Mouse (Mus musculus) limb, embryonic 11.5 days (tissue): ENCODE results near the gene Sepsecs. TPM values are rescaled to one million over a fixed set of nuclear protein-coding genes. Genes with fewer than 3 reads are reported as not detected.

Source experiments
- ATAC-seq: fragments of 200-750 bp; cut with Nextera tagmentation; 2 replicates; pipeline ENCODE4 v1.8.0; 2017; ENCODE audit warnings: low read depth; ENCODE audit not compliant: insufficient number of reproducible peaks, low FRiP score, low TSS enrichment
- DNase-seq: peaks from one replicate; pipeline ENCODE4 v3.0.0-alpha.2; 2015; ENCODE audit warnings: low spot score
- H3K27ac ChIP-seq: fragments of 300-500 bp; sonication (generic); replicated peaks from 2 replicates; pipeline ENCODE4 v1.5.1; 2014; ENCODE audit warnings: low read depth, mild to moderate bottlenecking, low read length
- H3K27me3 ChIP-seq: fragments of 300-500 bp; sonication (generic); 2 replicates; pipeline ENCODE4 v1.6.1; 2014; ENCODE audit warnings: mild to moderate bottlenecking, low read length, mixed read lengths; ENCODE audit not compliant: control insufficient read depth, insufficient read depth
- H3K36me3 ChIP-seq: fragments of 300-500 bp; sonication (generic); 2 replicates; pipeline ENCODE4 v1.6.1; 2014; ENCODE audit warnings: mild to moderate bottlenecking, low read length, moderate library complexity, mixed read lengths; ENCODE audit not compliant: control insufficient read depth, insufficient read depth
- H3K4me1 ChIP-seq: fragments of 300-500 bp; sonication (generic); 2 replicates; pipeline ENCODE4 v1.6.1; 2014; ENCODE audit warnings: low read length, mixed read lengths; ENCODE audit not compliant: control insufficient read depth, insufficient read depth
- H3K4me2 ChIP-seq: fragments of 300-500 bp; sonication (generic); 2 replicates; pipeline ENCODE4 v1.6.1; 2014; ENCODE audit warnings: low read depth, mild to moderate bottlenecking, moderate library complexity; ENCODE audit not compliant: severe bottlenecking
- H3K4me3 ChIP-seq: fragments of 300-500 bp; sonication (generic); 2 replicates; pipeline ENCODE4 v1.5.1; 2014; ENCODE audit warnings: low read depth, low read length
- H3K9ac ChIP-seq: fragments of 300-500 bp; sonication (generic); 2 replicates; pipeline ENCODE4 v1.6.1; 2014; ENCODE audit warnings: mild to moderate bottlenecking, low read length
- H3K9me3 ChIP-seq: fragments of 300-500 bp; sonication (generic); 2 replicates; pipeline ENCODE4 v1.6.1; 2016; ENCODE audit warnings: low read length; ENCODE audit not compliant: control insufficient read depth
- WGBS: fragments of 180-500 bp; shearing (Covaris S2); extraction: QIAGEN DNeasy Blood & Tissue Kit; methylation state at CpG from one replicate; pipeline ENCODE4 v1.1.7; 2014; 5-methylcytosine and 5-hydroxymethylcytosine counted together
- polyA plus RNA-seq: library from polyadenylated mRNA; unstranded; fragments of >200 nt; fragmentation: Nextera tagmentation; extraction: Ambion mirVana; gene quantifications from 2 replicates; pipeline ENCODE4 v1.2.1, GENCODE M21; 2014

Gene Sepsecs
- polyA plus RNA-seq, 1 experiment from 2014 or later = 6.4 TPM

- Histone ChIP-seq H3K36me3 (no peaks in the 10 kb centered on the region), H3K4me3 (peak overlapping the region; percentile 24), H3K9me3 (no peaks in the 10 kb centered on the region), H3K27me3 (no peaks in the 10 kb centered on the region), H3K4me1 (peaks cover 12% of the 10 kb centered on the region), H3K9ac (0 out of 2 replicates have a peak overlapping the region, but pooled peaks have one; percentile 14), H3K4me2 (peak overlapping the region; percentile 61), H3K27ac (no peak overlapping the region)
- 0 out of 2 replicates have a peak, but pooled peaks have one; percentile 17 for ATAC-seq
- WGBS = under 1% methylated on average over 41 of the region's 41 CpGs
- peak; percentile 52 for DNase-seq
Observed at GRCm38 (mm10) chr5:52618348-52619270, 50.9 kb downstream of the Sepsecs start.

- no peak for DNase-seq
- Histone ChIP-seq H3K36me3 (no peaks in the 10 kb centered on the region), H3K9me3 (no peaks in the 10 kb centered on the region), H3K27me3 (no peaks in the 10 kb centered on the region), H3K4me3 (peak overlapping the region; percentile 24; the same call in 1 of the 2 replicates), H3K4me1 (peaks cover 12% of the 10 kb centered on the region), H3K4me2 (peak overlapping the region; percentile 61), H3K27ac (no peak overlapping the region), H3K9ac (no peak overlapping the region)
- 41% methylated on average over 9 of the region's 9 CpGs for WGBS
- no peak for ATAC-seq
Observed at GRCm38 (mm10) chr5:52617711-52618347, 51.7 kb downstream of the Sepsecs start.

DNA sequence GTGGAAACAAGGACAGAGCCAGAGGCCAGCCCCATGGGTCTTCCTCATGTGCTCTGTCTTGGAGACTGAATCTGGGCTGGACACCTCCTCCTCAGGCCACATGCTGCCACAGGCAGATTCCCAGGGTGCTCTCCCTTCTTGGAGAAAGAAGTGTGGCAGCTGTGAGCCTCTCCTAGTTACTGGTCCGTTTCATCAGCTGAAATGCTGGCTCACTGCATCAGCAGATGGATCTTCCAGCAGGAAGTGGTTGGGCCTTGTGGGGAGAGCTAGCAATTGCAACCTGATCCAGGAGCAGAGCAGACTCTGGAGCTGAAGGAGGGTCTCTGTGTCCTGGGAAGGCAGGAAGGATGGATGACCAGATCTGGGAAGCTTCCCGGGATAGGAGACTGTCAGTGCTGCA, 53.0 kb downstream of the Sepsecs start:
- DNase-seq (peak; percentile 34), ATAC-seq (no peak)
- H3K4me1 ChIP-seq = peaks cover 12% of the 10 kb centered on the region
- H3K9me3 ChIP-seq = no peaks in the 10 kb centered on the region
- H3K36me3 ChIP-seq = no peaks in the 10 kb centered on the region
- H3K9ac ChIP-seq = no peak overlapping the region
- no peaks in the 10 kb centered on the region for H3K27me3 ChIP-seq
- H3K27ac ChIP-seq = no peak overlapping the region
- no peak overlapping the region for H3K4me2 ChIP-seq
- WGBS = 2% methylated on average over 2 of the region's 2 CpGs
- no peak overlapping the region for H3K4me3 ChIP-seq

DNA sequence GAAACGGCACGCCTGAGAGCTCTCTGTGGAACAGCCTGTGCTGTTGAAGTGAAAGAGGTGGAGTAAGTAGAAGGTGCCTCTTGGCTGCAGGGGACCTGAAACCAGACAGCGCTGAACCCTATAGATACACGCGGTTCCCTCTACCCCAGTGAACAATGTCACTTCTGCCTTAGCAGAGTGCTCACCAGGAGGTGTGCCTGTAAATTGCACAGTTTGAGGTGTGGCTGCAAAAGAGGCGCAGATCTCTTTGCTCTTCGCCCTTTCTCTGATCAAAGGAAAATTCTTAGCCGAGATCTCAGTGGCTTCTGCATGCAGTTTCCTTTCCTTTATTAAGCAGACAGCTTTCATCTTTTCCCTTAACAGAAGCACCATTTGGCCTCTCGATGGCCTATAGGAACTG, 54.1 kb downstream of the Sepsecs start:
- H3K27me3 ChIP-seq = no peaks in the 10 kb centered on the region
- WGBS = 44% methylated on average over 9 of the region's 9 CpGs
- H3K4me3 ChIP-seq = no peak overlapping the region
- ATAC-seq (no peak), DNase-seq (no peak)
- H3K9me3 ChIP-seq = no peaks in the 10 kb centered on the region
- no peak overlapping the region for H3K4me2 ChIP-seq
- no peak overlapping the region for H3K27ac ChIP-seq
- H3K36me3 ChIP-seq = no peaks in the 10 kb centered on the region
- H3K4me1 ChIP-seq = peaks cover 12% of the 10 kb centered on the region
- no peak overlapping the region for H3K9ac ChIP-seq

DNA sequence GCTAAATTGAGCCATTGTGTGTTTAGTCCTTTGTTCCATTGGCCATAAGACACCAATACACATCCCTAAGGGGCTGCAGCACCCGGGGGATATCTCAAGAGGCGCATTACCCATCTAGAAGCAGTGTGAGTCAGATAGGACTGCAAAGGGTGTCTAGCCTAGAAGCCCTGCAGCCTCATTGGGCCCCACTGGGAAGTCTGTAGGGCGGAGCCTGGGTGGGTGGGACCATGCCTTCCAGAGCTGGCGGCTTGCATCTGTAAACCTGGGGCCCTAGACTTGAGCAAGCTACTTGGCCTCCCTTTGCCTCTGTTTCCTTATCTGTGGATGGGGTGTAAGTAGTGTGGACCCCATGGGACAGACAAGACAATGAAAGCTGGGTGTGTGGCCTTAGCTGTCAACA, 54.8 kb downstream of the Sepsecs start:
- Histone ChIP-seq H3K27ac (no peak overlapping the region), H3K4me2 (no peak overlapping the region)
- DNase-seq = no peak

DNA sequence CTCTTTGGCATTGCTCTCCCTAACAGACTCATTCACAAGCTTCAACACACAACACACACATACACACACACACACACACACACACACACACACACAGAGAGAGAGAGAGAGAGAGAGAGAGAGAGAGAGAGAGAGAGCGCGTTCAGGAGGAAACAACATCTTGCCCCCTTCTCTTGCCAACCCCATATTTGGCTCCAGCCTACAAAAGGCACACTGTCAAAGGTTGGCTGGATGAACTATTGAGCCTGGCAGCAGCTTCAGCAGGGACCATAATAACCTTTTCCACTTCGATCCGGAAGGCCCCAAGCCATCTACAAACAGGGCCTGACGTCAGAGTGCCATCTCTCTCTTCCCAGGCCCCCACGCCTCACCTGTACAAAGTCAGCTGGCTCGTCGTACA, 56.7 kb downstream of the Sepsecs start:
- Histone ChIP-seq H3K4me3 (no peak overlapping the region), H3K9me3 (no peaks in the 10 kb centered on the region), H3K27ac (no peak overlapping the region), H3K9ac (no peak overlapping the region), H3K4me2 (no peak overlapping the region), H3K4me1 (peaks cover 7% of the 10 kb centered on the region), H3K27me3 (no peaks in the 10 kb centered on the region), H3K36me3 (no peaks in the 10 kb centered on the region)
- 89% methylated on average over 8 of the region's 8 CpGs for WGBS
- ATAC-seq (no peak), DNase-seq (no peak)

More for the DNA sequence above, 54.8 kb downstream of the Sepsecs start:
- H3K9me3 ChIP-seq = no peaks in the 10 kb centered on the region
- no peaks in the 10 kb centered on the region for H3K27me3 ChIP-seq
- no peak overlapping the region for H3K9ac ChIP-seq
- no peak overlapping the region for H3K4me3 ChIP-seq
- 79% methylated on average over 4 of the region's 4 CpGs for WGBS
- no peak for ATAC-seq
- H3K36me3 ChIP-seq = no peaks in the 10 kb centered on the region
- H3K4me1 ChIP-seq = peaks cover 12% of the 10 kb centered on the region

- 84% methylated on average over 10 of the region's 10 CpGs for WGBS
- Histone ChIP-seq H3K36me3 (no peaks in the 10 kb centered on the region), H3K4me3 (no peak overlapping the region), H3K9ac (no peak overlapping the region), H3K4me2 (no peak overlapping the region), H3K9me3 (no peaks in the 10 kb centered on the region), H3K27ac (no peak overlapping the region), H3K27me3 (no peaks in the 10 kb centered on the region), H3K4me1 (peaks cover 2% of the 10 kb centered on the region; the same call in 1 of the 2 replicates)
- DNase-seq = no peak
- no peak for ATAC-seq
Observed at GRCm38 (mm10) chr5:52611315-52611895, 58.1 kb downstream of the Sepsecs start.

DNA sequence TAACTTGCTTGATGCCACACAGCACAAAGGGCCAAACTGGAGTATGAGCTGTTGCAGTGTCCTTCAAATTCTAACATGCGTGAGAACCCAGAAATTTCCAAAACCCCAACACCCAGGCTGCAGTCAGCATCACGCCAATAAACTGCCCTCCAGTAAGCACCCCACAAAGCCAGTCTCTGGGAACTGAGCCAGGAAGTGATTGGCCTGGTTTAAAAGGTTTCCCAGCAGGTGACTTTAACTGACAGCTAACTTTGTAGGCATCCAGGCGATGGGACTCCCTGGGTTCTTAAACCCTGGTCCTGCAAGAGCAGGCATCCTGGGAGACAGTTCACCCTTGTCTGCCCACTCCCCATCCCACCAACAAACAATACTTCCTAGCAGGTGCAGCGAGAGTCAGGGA, 59.2 kb downstream of the Sepsecs start:
- ATAC-seq = no peak
- no peaks in the 10 kb centered on the region for H3K4me1 ChIP-seq
- no peaks in the 10 kb centered on the region for H3K27me3 ChIP-seq
- no peaks in the 10 kb centered on the region for H3K36me3 ChIP-seq
- H3K27ac ChIP-seq = no peak overlapping the region
- H3K4me3 ChIP-seq = no peak overlapping the region
- no peaks in the 10 kb centered on the region for H3K9me3 ChIP-seq
- 59% methylated on average over 4 of the region's 4 CpGs for WGBS
- no peak overlapping the region for H3K9ac ChIP-seq
- no peak for DNase-seq
- H3K4me2 ChIP-seq = no peak overlapping the region
